Mouse (Mus musculus) hindbrain, embryonic 16.5 days (tissue): Measurements from ENCODE around the gene Dnaic2. TPM values are rescaled to one million over a fixed set of nuclear protein-coding genes. Genes with fewer than 3 reads are reported as not detected.

Experiments used
- ATAC-seq: fragments of 200-750 bp; cut with Nextera tagmentation; 2 replicates; pipeline ENCODE4 v1.8.0; 2017; ENCODE audit warnings: moderate TSS enrichment, moderate library complexity
- H3K27ac ChIP-seq: fragments of 300-500 bp; sonication (generic); 2 replicates; pipeline ENCODE4 v1.5.1; 2014; ENCODE audit warnings: low read depth, mild to moderate bottlenecking, control low read depth, low read length, moderate library complexity
- H3K27me3 ChIP-seq: fragments of 300-500 bp; sonication (generic); replicated peaks from 2 replicates; pipeline ENCODE4 v1.6.1; 2014; ENCODE audit warnings: low read length; ENCODE audit not compliant: control insufficient read depth, insufficient read depth
- H3K36me3 ChIP-seq: fragments of 300-500 bp; sonication (generic); 2 replicates; pipeline ENCODE4 v1.6.1; 2014; ENCODE audit warnings: mild to moderate bottlenecking, low read length, moderate library complexity, mixed read lengths; ENCODE audit not compliant: control insufficient read depth, insufficient read depth
- H3K4me1 ChIP-seq: fragments of 300-500 bp; sonication (generic); 2 replicates; pipeline ENCODE4 v1.6.1; 2014; ENCODE audit warnings: low read depth, low read length; ENCODE audit not compliant: control insufficient read depth, insufficient read depth
- H3K4me2 ChIP-seq: fragments of 300-500 bp; sonication (generic); 2 replicates; pipeline ENCODE4 v1.6.1; 2014; ENCODE audit warnings: mild to moderate bottlenecking, low read length, control low read depth, moderate library complexity
- H3K4me3 ChIP-seq: fragments of 300-500 bp; sonication (generic); 2 replicates; pipeline ENCODE4 v1.5.1; 2014; ENCODE audit warnings: mild to moderate bottlenecking, low read length, control low read depth, moderate library complexity
- H3K9ac ChIP-seq: fragments of 300-500 bp; sonication (generic); 2 replicates; pipeline ENCODE4 v1.6.1; 2014; ENCODE audit warnings: low read depth, mild to moderate bottlenecking, control low read depth, low read length, moderate library complexity
- H3K9me3 ChIP-seq: fragments of 300-500 bp; sonication (generic); 2 replicates; pipeline ENCODE4 v1.6.1; 2014; ENCODE audit warnings: mild to moderate bottlenecking, low read length, moderate library complexity; ENCODE audit not compliant: control insufficient read depth
- WGBS: fragments of 180-500 bp; shearing (Covaris S2); extraction: QIAGEN DNeasy Blood & Tissue Kit; methylation state at CpG from one replicate; pipeline ENCODE4 v1.1.7; 2014; 5-methylcytosine and 5-hydroxymethylcytosine counted together
- polyA plus RNA-seq: library from polyadenylated mRNA; unstranded; fragments of >200 nt; fragmentation: Nextera tagmentation; extraction: Ambion mirVana; gene quantifications from 2 replicates; pipeline ENCODE4 v1.2.1, GENCODE M21; 2015

Gene Dnaic2
- 2.5 and 3.0 TPM in 2 replicates for polyA plus RNA-seq

GRCm38 (mm10) chr11:114726965-114727825 is at the start of gene Dnaic2:
Dnaic2 (plus strand) TSS chr11:114727408.
- WGBS: 12% methylated on average over 34 of the region's 34 CpGs
- peaks cover 12% of the 10 kb centered on the region for H3K4me1 ChIP-seq
- no peaks in the 10 kb centered on the region for H3K9me3 ChIP-seq
- H3K4me2 ChIP-seq: peak within 1 kb of the TSS; percentile 57
- peak within 1 kb of the TSS; percentile 3; the same call in 1 of the 2 replicates for H3K9ac ChIP-seq
- H3K27ac ChIP-seq: peak within 1 kb of the TSS; percentile 29; the same call in 1 of the 2 replicates
- peak; percentile 90 for ATAC-seq
- no peaks in the 10 kb centered on the region for H3K36me3 ChIP-seq
- no peaks in the 10 kb centered on the region for H3K27me3 ChIP-seq
- peak within 1 kb of the TSS; percentile 30 for H3K4me3 ChIP-seq

DNA sequence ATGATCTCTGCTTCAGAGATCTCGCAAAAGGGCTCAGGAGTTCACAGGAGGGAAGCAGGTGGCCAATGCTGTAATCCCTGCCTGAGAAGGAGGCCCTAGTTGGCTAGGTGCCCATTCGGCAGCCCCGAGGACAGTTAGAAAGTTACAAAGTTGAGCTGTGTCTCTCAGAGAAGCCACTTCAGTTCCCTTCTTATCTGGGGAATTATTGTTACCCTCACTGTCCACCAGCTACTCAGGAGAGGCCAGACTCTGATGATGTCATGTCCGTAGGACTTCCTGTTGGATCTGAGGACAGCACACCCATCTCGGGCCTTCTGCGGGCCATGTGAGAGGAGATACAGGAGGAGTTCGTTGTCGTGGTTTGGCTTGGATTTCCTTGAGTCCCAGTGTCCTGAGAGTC is 47.6 kb upstream of the Dnaic2 start:
- no peak overlapping the region for H3K4me3 ChIP-seq
- peaks cover 25% of the 10 kb centered on the region for H3K4me1 ChIP-seq
- H3K27me3 ChIP-seq: peaks cover 10% of the 10 kb centered on the region
- H3K36me3 ChIP-seq: no peaks in the 10 kb centered on the region
- no peak overlapping the region for H3K4me2 ChIP-seq
- no peaks in the 10 kb centered on the region for H3K9me3 ChIP-seq
- H3K27ac ChIP-seq: 0 out of 2 replicates have a peak overlapping the region, but pooled peaks have one; percentile 9
- ATAC-seq: no peak
- no peak overlapping the region for H3K9ac ChIP-seq
- 69% methylated on average over 8 of the region's 8 CpGs for WGBS

DNA sequence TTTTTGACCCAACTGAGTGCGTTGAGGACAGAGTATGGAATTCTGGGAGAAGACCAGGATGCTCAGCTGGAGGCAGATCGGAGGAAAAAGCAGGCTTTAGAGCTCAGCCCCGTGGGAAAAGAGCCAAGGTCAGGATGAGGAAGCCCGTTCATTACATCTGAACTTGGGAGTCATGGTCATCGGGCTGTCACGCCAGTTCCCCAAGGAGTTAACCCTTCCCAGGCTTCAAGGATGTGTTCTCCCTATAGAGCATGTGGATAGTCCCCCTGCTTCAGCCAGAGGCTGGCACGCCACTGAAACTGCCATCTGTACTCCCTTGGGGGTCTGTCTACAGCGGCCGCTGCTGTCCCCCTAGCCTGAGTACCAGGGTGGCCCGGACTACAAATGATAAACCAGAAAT is 46.9 kb upstream of the Dnaic2 start:
- Histone ChIP-seq H3K4me1 (peaks cover 24% of the 10 kb centered on the region), H3K4me2 (no peak overlapping the region), H3K9me3 (no peaks in the 10 kb centered on the region), H3K36me3 (no peaks in the 10 kb centered on the region), H3K27ac (no peak overlapping the region), H3K4me3 (no peak overlapping the region), H3K27me3 (peaks cover 10% of the 10 kb centered on the region; the same call in 1 of the 2 replicates), H3K9ac (no peak overlapping the region)
- 54% methylated on average over 10 of the region's 10 CpGs for WGBS
- no peak for ATAC-seq

DNA sequence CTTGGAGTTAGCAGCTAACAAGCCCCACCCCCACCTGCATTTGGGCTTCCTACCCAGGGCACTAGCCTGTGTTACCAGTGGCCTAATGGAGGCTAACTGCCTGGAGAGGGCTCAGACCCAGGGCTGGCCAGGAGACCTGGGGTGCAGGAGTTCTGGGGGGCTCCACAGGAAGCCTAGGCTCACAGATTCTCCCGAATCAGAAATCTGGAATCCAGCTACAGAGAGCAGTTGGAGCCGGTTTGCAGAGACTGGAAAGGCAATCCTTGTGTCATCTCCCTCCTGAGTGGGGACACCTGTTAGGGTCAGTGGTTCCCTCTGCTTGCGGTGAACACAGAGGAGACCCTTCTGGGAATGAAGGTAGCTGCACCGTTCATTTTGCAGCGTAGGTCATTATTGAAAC is 46.2 kb upstream of the Dnaic2 start:
- H3K27ac ChIP-seq: no peak overlapping the region
- no peak overlapping the region for H3K9ac ChIP-seq
- no peaks in the 10 kb centered on the region for H3K36me3 ChIP-seq
- 62% methylated on average over 5 of the region's 5 CpGs for WGBS
- no peak overlapping the region for H3K4me3 ChIP-seq
- H3K27me3 ChIP-seq: peaks cover 6% of the 10 kb centered on the region; the same call in 1 of the 2 replicates
- H3K4me1 ChIP-seq: peaks cover 16% of the 10 kb centered on the region
- ATAC-seq: no peak
- H3K4me2 ChIP-seq: no peak overlapping the region
- H3K9me3 ChIP-seq: no peaks in the 10 kb centered on the region

DNA sequence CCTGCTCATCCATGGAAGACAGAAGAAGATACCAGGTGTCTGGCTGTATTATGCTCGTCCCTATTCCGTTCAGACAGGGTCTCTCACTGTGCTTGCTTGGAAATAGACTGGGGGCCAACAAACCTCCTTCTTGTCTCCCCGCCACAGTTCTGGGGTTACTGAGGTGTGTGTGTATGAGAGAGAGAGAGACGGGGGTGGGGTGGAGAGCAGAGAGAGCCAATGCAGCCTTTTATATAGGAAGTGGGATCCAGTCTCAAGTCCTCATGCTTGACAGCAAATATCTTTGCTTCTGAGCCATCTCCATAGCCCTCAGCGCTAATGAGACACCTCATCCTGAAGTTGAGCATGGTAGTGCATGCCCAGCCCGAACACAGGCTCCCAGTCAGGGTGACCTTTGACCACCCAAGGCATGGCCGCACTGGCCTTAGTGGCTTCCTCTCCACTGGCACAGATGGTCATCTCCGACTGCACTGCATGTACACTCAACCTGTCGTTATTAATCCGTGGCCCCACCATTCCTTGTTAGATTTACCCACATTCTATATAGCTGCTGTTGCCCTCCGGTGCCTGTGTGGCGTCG is 44.8 kb upstream of the Dnaic2 start:
- WGBS: 89% methylated on average over 13 of the region's 13 CpGs
- H3K9ac ChIP-seq: no peak overlapping the region
- no peaks in the 10 kb centered on the region for H3K27me3 ChIP-seq
- no peaks in the 10 kb centered on the region for H3K36me3 ChIP-seq
- H3K4me1 ChIP-seq: peaks cover 11% of the 10 kb centered on the region
- no peak overlapping the region for H3K4me3 ChIP-seq
- H3K27ac ChIP-seq: no peak overlapping the region
- H3K4me2 ChIP-seq: no peak overlapping the region
- ATAC-seq: no peak
- H3K9me3 ChIP-seq: no peaks in the 10 kb centered on the region

GRCm38 (mm10) chr11:114683029-114683721 is 44.0 kb upstream of the Dnaic2 start:
- Histone ChIP-seq H3K4me3 (no peak overlapping the region), H3K27ac (no peak overlapping the region), H3K9ac (no peak overlapping the region), H3K36me3 (no peaks in the 10 kb centered on the region), H3K27me3 (no peaks in the 10 kb centered on the region), H3K4me2 (no peak overlapping the region), H3K4me1 (peaks cover 11% of the 10 kb centered on the region), H3K9me3 (no peaks in the 10 kb centered on the region)
- ATAC-seq: no peak
- WGBS: 74% methylated on average over 10 of the region's 10 CpGs

DNA sequence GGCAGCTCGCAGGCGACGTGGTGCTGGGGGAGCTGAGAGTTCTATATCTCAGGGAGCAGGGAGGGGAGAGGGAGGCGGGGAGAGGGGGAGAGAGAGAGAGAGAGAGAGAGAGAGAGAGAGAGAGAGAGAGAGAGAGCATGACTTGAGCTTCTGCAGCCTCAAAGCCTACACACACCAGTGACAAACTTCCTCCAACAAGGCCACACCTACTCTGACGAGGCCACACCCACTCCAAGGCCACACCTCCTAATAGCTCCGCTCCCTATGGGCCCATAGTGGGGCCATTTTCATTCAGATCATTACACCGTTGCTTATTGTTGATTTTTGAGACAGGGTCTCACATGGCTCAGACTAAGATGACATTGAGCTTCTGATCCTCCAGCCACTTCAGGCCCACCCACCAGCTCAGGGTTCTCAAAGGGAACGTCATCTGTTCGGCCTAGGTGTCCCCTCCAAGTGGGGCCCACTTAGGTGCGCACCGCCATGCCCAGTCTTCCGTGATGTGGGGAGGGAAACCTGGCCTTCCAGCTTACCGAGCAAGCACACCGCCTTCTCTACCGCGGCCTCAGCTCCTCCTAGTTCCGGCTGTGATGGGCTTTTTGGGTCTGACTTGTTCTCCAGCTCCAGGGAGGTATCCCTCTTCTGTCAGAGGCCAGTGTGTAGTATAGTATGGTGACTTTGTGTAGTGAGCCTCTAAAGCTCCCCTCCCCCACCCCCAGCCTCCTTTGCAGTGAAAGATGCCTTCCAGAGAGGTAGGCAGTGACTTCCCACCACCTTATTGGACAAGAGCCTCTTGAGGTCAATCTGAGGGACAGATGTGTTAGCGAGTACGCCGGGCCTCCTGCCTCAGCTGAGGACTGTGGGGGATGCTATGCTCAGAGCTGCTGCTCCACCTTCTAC is 43.2 kb upstream of the Dnaic2 start:
- H3K4me2 ChIP-seq: no peak overlapping the region
- H3K36me3 ChIP-seq: no peaks in the 10 kb centered on the region
- ATAC-seq: peak; percentile 9; the same call in 1 of the 2 replicates
- no peaks in the 10 kb centered on the region for H3K27me3 ChIP-seq
- H3K27ac ChIP-seq: no peak overlapping the region
- H3K4me3 ChIP-seq: no peak overlapping the region
- peaks cover 11% of the 10 kb centered on the region for H3K4me1 ChIP-seq
- H3K9ac ChIP-seq: no peak overlapping the region
- 74% methylated on average over 20 of the region's 20 CpGs for WGBS
- no peaks in the 10 kb centered on the region for H3K9me3 ChIP-seq

DNA sequence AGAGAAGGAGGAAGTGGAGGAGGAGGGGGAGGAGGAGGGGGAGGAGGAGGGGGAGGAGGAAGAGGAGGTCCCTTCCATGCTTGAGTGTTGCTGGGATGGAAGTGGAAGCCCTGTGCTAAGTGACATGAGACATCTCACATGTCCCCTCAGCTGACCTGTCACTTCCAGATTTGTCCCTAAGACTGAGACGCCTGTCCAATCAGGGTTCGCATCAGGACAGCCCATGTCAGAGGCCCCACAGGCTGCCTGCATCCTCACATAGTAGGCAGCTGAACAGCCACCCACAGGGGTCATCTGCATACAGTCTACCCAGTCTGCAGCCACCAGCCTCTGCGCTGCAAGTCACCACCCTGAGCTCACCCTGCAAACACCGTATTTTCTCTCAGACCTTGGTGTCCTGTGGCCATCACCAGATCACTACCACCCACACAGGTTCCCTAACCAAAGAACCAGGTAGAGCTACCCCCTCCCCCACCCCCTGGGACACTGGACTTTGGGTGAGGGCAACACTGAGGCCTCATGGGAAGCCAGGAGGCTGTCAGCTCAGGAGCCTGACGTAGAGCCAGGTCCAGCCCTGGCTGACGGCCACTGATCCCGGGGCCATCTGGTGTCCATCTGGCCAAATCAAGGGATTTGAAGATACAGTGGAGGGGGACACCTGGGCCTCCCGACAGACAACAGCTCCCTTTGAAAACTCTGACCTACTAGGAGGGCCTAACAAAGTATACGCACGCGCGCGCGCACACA is 42.4 kb upstream of the Dnaic2 start:
- H3K4me2 ChIP-seq: no peak overlapping the region
- peaks cover 8% of the 10 kb centered on the region for H3K4me1 ChIP-seq
- 65% methylated on average over 14 of the region's 14 CpGs for WGBS
- ATAC-seq: peak; percentile 57
- H3K4me3 ChIP-seq: no peak overlapping the region
- no peaks in the 10 kb centered on the region for H3K36me3 ChIP-seq
- no peak overlapping the region; the same call in 1 of the 2 replicates for H3K27ac ChIP-seq
- H3K9ac ChIP-seq: no peak overlapping the region
- no peaks in the 10 kb centered on the region for H3K9me3 ChIP-seq
- no peaks in the 10 kb centered on the region for H3K27me3 ChIP-seq
